Mouse (Mus musculus) hindbrain, embryonic 16.5 days (tissue): ENCODE data around the gene Actr1a. TPM values are rescaled to one million over a fixed set of nuclear protein-coding genes. Genes with fewer than 3 reads are reported as not detected.

ENCODE experiments used
- ATAC-seq: fragments of 200-750 bp; cut with Nextera tagmentation; 2 replicates; pipeline ENCODE4 v1.8.0; 2017; ENCODE audit warnings: moderate TSS enrichment, moderate library complexity
- H3K27ac ChIP-seq: fragments of 300-500 bp; sonication (generic); 2 replicates; pipeline ENCODE4 v1.5.1; 2014; ENCODE audit warnings: low read depth, mild to moderate bottlenecking, control low read depth, low read length, moderate library complexity
- H3K27me3 ChIP-seq: fragments of 300-500 bp; sonication (generic); replicated peaks from 2 replicates; pipeline ENCODE4 v1.6.1; 2014; ENCODE audit warnings: low read length; ENCODE audit not compliant: control insufficient read depth, insufficient read depth
- H3K36me3 ChIP-seq: fragments of 300-500 bp; sonication (generic); 2 replicates; pipeline ENCODE4 v1.6.1; 2014; ENCODE audit warnings: mild to moderate bottlenecking, low read length, moderate library complexity, mixed read lengths; ENCODE audit not compliant: control insufficient read depth, insufficient read depth
- H3K4me1 ChIP-seq: fragments of 300-500 bp; sonication (generic); 2 replicates; pipeline ENCODE4 v1.6.1; 2014; ENCODE audit warnings: low read depth, low read length; ENCODE audit not compliant: control insufficient read depth, insufficient read depth
- H3K4me2 ChIP-seq: fragments of 300-500 bp; sonication (generic); 2 replicates; pipeline ENCODE4 v1.6.1; 2014; ENCODE audit warnings: mild to moderate bottlenecking, low read length, control low read depth, moderate library complexity
- H3K4me3 ChIP-seq: fragments of 300-500 bp; sonication (generic); 2 replicates; pipeline ENCODE4 v1.5.1; 2014; ENCODE audit warnings: mild to moderate bottlenecking, low read length, control low read depth, moderate library complexity
- H3K9ac ChIP-seq: fragments of 300-500 bp; sonication (generic); 2 replicates; pipeline ENCODE4 v1.6.1; 2014; ENCODE audit warnings: low read depth, mild to moderate bottlenecking, control low read depth, low read length, moderate library complexity
- H3K9me3 ChIP-seq: fragments of 300-500 bp; sonication (generic); 2 replicates; pipeline ENCODE4 v1.6.1; 2014; ENCODE audit warnings: mild to moderate bottlenecking, low read length, moderate library complexity; ENCODE audit not compliant: control insufficient read depth
- WGBS: fragments of 180-500 bp; shearing (Covaris S2); extraction: QIAGEN DNeasy Blood & Tissue Kit; methylation state at CpG from one replicate; pipeline ENCODE4 v1.1.7; 2014; 5-methylcytosine and 5-hydroxymethylcytosine counted together
- polyA plus RNA-seq: library from polyadenylated mRNA; unstranded; fragments of >200 nt; fragmentation: Nextera tagmentation; extraction: Ambion mirVana; gene quantifications from 2 replicates; pipeline ENCODE4 v1.2.1, GENCODE M21; 2015

The Actr1a gene
- polyA plus RNA-seq, 1 experiment from 2014 or later, result 351 TPM

DNA sequence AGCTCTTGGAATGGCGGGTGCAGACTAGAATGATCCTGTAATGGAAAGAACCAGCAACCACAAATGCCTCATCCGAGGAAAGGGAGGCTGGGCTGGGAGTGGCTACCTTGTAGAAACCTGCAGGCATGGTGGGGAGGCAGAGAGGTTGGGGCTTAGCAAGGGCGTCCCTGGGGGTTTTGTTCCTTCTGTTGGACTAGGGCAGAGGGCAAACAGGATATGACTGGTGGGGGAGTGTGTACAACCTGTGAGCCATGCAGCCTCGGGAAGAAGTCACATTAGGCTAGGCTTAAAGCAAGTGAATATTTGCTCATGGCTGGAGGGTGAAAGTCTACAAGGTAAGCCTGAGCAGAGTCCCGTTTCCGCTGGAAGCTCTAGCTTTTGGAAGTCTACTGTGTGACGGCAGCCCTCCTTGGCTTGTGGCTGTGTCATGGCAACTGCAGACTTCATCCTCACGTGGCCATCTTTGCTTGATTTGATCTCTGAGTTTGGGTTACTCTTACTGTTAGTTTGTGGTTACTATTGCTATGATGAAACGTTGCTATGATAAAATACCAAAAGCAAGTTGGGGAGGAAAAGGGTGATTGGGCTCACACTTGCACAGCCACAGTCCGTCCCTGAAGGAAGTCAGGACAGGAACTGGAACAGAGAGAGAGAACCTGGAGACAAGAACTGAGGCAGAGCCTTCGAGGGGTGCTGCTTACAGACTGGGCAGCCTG, 32.1 kb downstream of the Actr1a start:
- no peak overlapping the region for H3K27ac ChIP-seq
- no peaks in the 10 kb centered on the region for H3K9me3 ChIP-seq
- H3K4me1 ChIP-seq, result no peaks in the 10 kb centered on the region
- H3K4me2 ChIP-seq, result no peak overlapping the region
- WGBS, result 85% methylated on average over 11 of the region's 11 CpGs
- no peak overlapping the region for H3K9ac ChIP-seq
- no peaks in the 10 kb centered on the region for H3K36me3 ChIP-seq
- no peak for ATAC-seq
- no peaks in the 10 kb centered on the region; the same call in 1 of the 2 replicates for H3K27me3 ChIP-seq
- no peak overlapping the region for H3K4me3 ChIP-seq

DNA sequence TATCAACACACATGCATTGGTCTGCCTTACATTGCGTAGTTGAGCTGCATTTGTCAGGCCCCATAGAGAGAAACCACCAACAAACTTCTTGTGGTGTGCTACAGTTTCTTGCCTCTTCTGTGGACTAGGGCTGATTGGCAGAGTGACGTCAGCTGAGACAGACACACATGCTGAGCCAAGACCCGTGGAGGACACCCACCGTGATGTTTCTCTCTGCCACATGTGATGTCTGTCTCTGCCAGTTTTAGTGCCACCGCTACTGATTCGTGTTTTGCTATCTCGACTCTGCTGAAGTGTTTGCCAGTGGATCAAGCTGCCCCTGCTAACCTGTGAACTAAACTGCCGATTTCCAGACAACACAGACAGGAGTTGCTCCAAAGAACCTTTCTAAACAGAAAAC, 33.4 kb downstream of the Actr1a start:
- no peak overlapping the region for H3K4me2 ChIP-seq
- no peaks in the 10 kb centered on the region; the same call in 1 of the 2 replicates for H3K27me3 ChIP-seq
- peaks cover 7% of the 10 kb centered on the region for H3K4me1 ChIP-seq
- H3K4me3 ChIP-seq, result no peak overlapping the region
- WGBS, result 77% methylated on average over 8 of the region's 8 CpGs
- H3K9ac ChIP-seq, result no peak overlapping the region
- no peaks in the 10 kb centered on the region for H3K36me3 ChIP-seq
- no peak overlapping the region for H3K27ac ChIP-seq
- no peaks in the 10 kb centered on the region for H3K9me3 ChIP-seq
- no peak for ATAC-seq

DNA sequence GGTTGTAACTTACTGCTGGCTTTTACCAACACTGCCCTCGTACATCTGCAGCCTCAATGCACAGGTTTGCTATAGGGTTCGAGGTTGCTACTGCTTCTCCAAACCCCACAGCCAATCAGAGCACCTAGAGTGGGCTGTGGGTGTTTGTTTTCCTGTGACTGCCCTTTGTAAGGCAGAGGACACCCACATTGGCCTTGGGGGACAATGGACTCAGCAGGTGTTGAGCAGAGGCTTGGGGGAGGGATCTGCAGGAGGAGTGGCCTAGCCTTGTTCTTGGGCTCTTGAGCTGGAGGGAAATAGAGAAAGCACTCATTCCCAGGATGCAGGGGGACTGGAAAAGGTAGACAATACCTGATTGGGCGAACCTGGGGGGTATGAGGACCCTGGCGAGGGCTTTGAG, 37.2 kb downstream of the Actr1a start:
- H3K27me3 ChIP-seq, result no peaks in the 10 kb centered on the region; the same call in 1 of the 2 replicates
- no peak overlapping the region for H3K4me3 ChIP-seq
- H3K9me3 ChIP-seq, result no peaks in the 10 kb centered on the region
- H3K36me3 ChIP-seq, result no peaks in the 10 kb centered on the region
- peaks cover 9% of the 10 kb centered on the region for H3K4me1 ChIP-seq
- no peak overlapping the region for H3K9ac ChIP-seq
- no peak overlapping the region for H3K27ac ChIP-seq
- WGBS, result 58% methylated on average over 4 of the region's 4 CpGs
- ATAC-seq, result no peak
- H3K4me2 ChIP-seq, result no peak overlapping the region

DNA sequence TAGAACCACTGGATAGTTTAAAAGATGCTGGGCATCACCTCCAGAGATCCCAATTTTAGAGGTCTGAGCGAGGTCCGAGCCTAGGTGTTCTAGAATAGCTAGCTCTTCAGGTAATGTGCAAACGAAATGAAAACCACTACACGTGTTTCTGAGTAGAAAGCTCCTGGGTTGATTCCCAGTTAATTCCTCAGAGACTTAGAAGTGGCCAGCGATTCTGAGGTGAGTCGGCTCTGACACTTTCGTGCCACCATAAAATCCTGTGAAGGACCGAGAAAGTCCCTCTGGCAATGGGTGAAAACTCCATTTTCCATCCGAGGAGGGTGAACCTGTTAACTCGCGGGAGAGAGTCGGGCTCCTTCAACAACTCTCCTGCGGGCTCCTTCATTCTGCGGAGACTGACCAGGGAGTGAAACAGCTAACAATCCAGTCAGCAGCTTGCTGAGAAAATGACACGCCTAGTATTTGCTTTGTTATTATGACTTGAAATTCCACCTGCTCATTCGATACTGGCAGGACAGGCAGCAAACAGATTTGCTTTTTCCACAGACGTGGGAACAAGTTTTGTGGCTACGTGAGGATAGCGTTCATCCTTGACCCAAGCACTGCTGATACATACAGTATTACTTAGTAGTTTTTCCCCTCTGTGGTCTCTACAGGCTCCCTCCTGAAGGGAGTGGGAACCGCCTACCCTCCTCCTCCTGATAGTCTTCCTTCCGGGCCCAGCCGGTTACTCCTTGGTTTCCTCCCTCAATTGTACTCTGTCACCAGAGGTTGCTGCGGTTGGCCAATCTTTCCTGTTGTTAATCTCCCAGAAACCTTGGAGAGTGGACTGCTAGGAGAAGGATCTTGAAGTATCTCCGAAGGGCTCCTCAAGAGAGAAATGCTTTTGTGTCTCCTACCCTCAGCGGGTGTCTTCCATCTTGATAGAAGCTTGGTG, 37.9 kb downstream of the Actr1a start:
- H3K27me3 ChIP-seq, result no peaks in the 10 kb centered on the region; the same call in 1 of the 2 replicates
- peak overlapping the region; percentile 84 for H3K4me2 ChIP-seq
- no peak for ATAC-seq
- no peaks in the 10 kb centered on the region for H3K36me3 ChIP-seq
- H3K4me1 ChIP-seq, result peaks cover 9% of the 10 kb centered on the region
- H3K27ac ChIP-seq, result no peak overlapping the region
- WGBS, result 24% methylated on average over 25 of the region's 25 CpGs
- H3K9me3 ChIP-seq, result no peaks in the 10 kb centered on the region
- peak overlapping the region; percentile 68 for H3K4me3 ChIP-seq
- H3K9ac ChIP-seq, result peak overlapping the region; percentile 87

DNA sequence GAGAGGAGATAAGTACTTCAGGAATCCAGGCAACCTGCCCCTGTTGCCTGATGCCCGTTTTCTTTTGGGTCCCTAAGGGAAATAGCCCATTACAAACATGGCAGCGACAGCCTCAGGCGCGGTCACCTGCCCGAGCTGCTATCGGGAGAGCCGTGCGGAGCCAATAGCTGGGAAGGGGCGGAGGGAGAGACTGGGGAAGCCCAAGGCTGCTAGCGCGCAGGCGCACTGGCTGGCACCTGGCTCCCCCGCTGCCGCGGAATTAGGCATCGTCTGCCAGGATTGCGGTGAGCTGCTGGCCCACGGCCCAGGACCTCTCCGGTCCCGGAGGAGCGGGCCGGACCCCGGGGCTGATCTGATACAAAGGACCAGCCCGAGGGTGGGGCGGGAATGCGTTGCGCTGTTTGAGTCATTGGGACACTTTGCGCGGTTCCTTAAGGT, 38.8 kb downstream of the Actr1a start:
- H3K9me3 ChIP-seq, result no peaks in the 10 kb centered on the region
- H3K27me3 ChIP-seq, result no peaks in the 10 kb centered on the region; the same call in 1 of the 2 replicates
- peak overlapping the region; percentile 87 for H3K9ac ChIP-seq
- H3K4me1 ChIP-seq, result peaks cover 9% of the 10 kb centered on the region
- peak overlapping the region; percentile 75 for H3K27ac ChIP-seq
- no peaks in the 10 kb centered on the region for H3K36me3 ChIP-seq
- under 1% methylated on average over 29 of the region's 29 CpGs for WGBS
- ATAC-seq, result peak; percentile 94
- peak overlapping the region; percentile 84 for H3K4me2 ChIP-seq
- H3K4me3 ChIP-seq, result peak overlapping the region; percentile 68

DNA sequence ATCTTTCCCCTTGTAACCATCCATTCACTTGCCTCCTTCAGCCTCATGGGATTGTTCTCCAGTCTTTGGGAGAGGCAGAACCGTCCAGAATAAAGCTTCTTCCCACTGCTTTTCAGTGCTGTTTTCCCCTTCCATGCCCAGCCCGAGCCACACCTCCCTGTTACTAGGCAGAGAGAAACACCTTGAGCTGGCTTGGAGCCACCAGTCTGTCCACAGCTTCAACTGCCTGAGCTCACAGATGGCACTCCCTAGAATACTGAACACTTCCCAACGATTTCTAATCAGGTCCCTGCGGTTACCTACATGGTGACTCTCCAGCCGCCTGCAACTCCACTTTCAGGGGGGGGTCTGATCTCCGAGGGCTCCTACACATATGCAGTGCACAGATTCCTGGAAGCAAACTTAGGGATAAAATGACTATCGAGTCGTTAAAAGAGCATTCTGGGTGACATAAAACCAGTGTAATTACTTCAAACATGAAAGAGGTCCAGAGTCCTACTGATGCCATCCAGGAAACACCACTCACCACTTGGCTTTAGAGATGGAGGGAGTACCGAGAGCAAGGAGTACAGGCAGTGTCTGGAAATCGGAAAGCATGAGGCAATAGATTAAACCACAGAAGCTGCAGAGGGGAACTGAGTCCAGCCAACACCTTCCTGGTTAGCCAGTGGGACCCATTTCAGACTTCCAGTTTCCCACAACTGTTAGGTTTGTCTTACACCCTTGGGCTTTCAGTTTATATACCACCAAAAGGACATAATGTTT, 45.2 kb downstream of the Actr1a start, which contains the start of gene 2310034G01Rik:
2310034G01Rik (minus strand) TSS at position 135 of the 765 bp plus-strand sequence.
- 65% methylated on average over 10 of the region's 10 CpGs for WGBS
- ATAC-seq, result no peak
- peak within 1 kb of the TSS; percentile 61 for H3K4me2 ChIP-seq
- peaks cover 10% of the 10 kb centered on the region for H3K4me1 ChIP-seq
- H3K27me3 ChIP-seq, result no peaks in the 10 kb centered on the region
- peak within 1 kb of the TSS; percentile 93 for H3K9ac ChIP-seq
- no peaks in the 10 kb centered on the region for H3K9me3 ChIP-seq
- peak within 1 kb of the TSS; percentile 74 for H3K4me3 ChIP-seq
- H3K27ac ChIP-seq, result peak within 1 kb of the TSS; percentile 94
- H3K36me3 ChIP-seq, result no peaks in the 10 kb centered on the region

DNA sequence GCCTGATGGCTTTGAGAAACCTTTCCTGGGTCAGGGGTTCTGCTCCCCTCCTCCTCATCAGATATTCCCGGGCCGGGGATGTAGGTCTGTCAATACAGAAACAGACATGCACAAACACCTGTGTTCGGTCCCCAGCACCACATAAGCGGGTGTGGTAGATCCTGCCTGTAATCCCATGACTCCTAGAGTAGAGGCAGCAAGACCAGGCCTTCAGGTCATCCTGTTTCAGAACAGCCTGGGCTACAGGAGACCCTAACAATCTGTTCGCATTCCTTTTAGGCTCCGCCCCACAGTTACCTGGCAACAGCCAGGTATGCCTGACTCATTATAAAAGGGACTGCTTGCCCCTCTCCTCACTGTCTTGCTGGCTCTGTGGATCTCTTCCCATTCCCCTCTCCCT, 46.0 kb downstream of the Actr1a start:
- Histone ChIP-seq H3K9me3 (no peaks in the 10 kb centered on the region), H3K27me3 (0 out of 2 replicates have a peak, but pooled peaks cover 2% of the 10 kb centered on the region), H3K4me3 (peak overlapping the region; percentile 74), H3K4me1 (peaks cover 10% of the 10 kb centered on the region), H3K4me2 (peak overlapping the region; percentile 61), H3K36me3 (no peaks in the 10 kb centered on the region), H3K27ac (peak overlapping the region; percentile 94; the same call in 1 of the 2 replicates), H3K9ac (peak overlapping the region; percentile 93)
- 0 out of 2 replicates have a peak, but pooled peaks have one; percentile 9 for ATAC-seq
- 29% methylated on average over 6 of the region's 6 CpGs for WGBS

DNA sequence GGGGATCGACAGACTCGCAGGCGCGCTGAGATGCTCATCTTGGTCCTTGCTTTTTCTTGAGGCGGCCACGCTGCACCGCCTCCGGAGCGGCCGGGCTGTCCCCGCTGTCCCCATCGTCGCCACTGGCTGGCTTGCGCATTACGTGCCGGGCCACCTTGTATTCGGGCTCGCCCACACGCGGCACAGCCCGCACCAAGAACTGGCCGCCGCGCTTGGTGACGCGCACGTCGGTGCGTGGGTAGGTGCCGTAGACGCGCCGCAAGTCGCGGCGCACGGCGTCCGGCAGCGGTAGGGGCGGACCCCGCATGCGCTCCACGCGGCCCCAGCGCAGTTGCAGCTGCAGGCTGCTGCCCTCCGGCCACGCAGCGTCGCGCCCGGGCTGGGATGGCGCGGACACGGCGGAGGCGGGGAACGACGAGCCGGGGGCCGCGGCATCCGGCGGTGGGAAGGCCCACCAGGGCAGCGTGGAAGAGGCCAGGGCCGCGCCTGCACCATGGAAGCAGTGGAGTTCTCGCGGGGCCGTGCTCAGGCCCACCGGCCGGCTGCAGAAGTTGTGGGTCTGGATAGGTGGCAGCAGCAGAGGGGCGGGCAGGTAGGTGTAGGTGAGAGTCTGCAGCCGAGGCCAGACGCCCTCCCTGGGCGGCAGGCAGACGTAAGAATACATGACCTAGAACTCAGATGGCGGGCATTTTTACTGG, 46.6 kb downstream of the Actr1a start:
- ATAC-seq, result peak; percentile 96
- H3K4me2 ChIP-seq, result peak overlapping the region; percentile 61
- H3K27ac ChIP-seq, result peak overlapping the region; percentile 94
- under 1% methylated on average over 74 of the region's 78 CpGs for WGBS
- H3K4me1 ChIP-seq, result peaks cover 10% of the 10 kb centered on the region
- peak overlapping the region; percentile 93 for H3K9ac ChIP-seq
- 0 out of 2 replicates have a peak, but pooled peaks cover 2% of the 10 kb centered on the region for H3K27me3 ChIP-seq
- peak overlapping the region; percentile 74 for H3K4me3 ChIP-seq
- H3K36me3 ChIP-seq, result no peaks in the 10 kb centered on the region
- H3K9me3 ChIP-seq, result no peaks in the 10 kb centered on the region
